Mouse (Mus musculus) kidney, postnatal 0 days (tissue): ENCODE results near the gene Srgap2. TPM values are rescaled to one million over a fixed set of nuclear protein-coding genes. Genes with fewer than 3 reads are reported as not detected.

ENCODE experiments used
- ATAC-seq: fragments of 200-750 bp; cut with Nextera tagmentation; replicated peaks from 2 replicates; pipeline ENCODE4 v1.8.0; 2017; ENCODE audit warnings: low read depth, moderate number of reproducible peaks, moderate TSS enrichment, moderate library complexity; ENCODE audit not compliant: low FRiP score
- DNase-seq: peaks from one replicate; pipeline ENCODE4 v3.0.0-alpha.2; 2016; ENCODE audit warnings: low spot score
- H3K27ac ChIP-seq: fragments of 300-500 bp; sonication (generic); 2 replicates; pipeline ENCODE4 v1.5.1; 2014; ENCODE audit warnings: mild to moderate bottlenecking
- H3K27me3 ChIP-seq: fragments of 300-500 bp; sonication (generic); 2 replicates; pipeline ENCODE4 v1.6.1; 2014; ENCODE audit warnings: low read length, mixed read lengths; ENCODE audit not compliant: insufficient read depth
- H3K36me3 ChIP-seq: fragments of 300-500 bp; sonication (generic); 2 replicates; pipeline ENCODE4 v1.6.1; 2014; ENCODE audit warnings: low read length, mixed read lengths; ENCODE audit not compliant: insufficient read depth
- H3K4me1 ChIP-seq: fragments of 300-500 bp; sonication (generic); replicated peaks from 2 replicates; pipeline ENCODE4 v1.6.1; 2014; ENCODE audit warnings: antibody characterized with exemption, low read length, mixed read lengths; ENCODE audit not compliant: insufficient read depth
- H3K4me2 ChIP-seq: fragments of 300-500 bp; sonication (generic); 2 replicates; pipeline ENCODE4 v1.6.1; 2014; ENCODE audit warnings: mild to moderate bottlenecking, low read length, moderate library complexity, mixed read lengths
- H3K4me3 ChIP-seq: fragments of 300-500 bp; sonication (generic); replicated peaks from 2 replicates; pipeline ENCODE4 v1.5.1; 2014; ENCODE audit warnings: low read depth, low read length
- H3K9ac ChIP-seq: fragments of 300-500 bp; sonication (generic); 2 replicates; pipeline ENCODE4 v1.6.1; 2014; ENCODE audit warnings: low read depth, low read length
- H3K9me3 ChIP-seq: fragments of 300-500 bp; sonication (generic); replicated peaks from 2 replicates; pipeline ENCODE4 v1.6.1; 2016; ENCODE audit warnings: low read length, inconsistent platforms, mixed read lengths
- CTCF ChIP-seq: IDR thresholded peaks from 2 replicates; pipeline ENCODE4 v1.5.1; 2016; ENCODE audit warnings: antibody characterized with exemption, low read depth, mild to moderate bottlenecking, moderate library complexity
- WGBS: fragments of 180-500 bp; shearing (Covaris S2); extraction: QIAGEN DNeasy Blood & Tissue Kit; methylation state at CpG from one replicate; pipeline ENCODE4 v1.1.7; 2014; 5-methylcytosine and 5-hydroxymethylcytosine counted together
- polyA plus RNA-seq: library from polyadenylated mRNA; unstranded; fragments of >200 nt; fragmentation: Nextera tagmentation; extraction: Ambion mirVana; gene quantifications from 2 replicates; pipeline ENCODE4 v1.2.1, GENCODE M21; 2015

Gene Srgap2
- polyA plus RNA-seq, 1 experiment from 2014 or later = 6.9 TPM

GRCm38 (mm10) chr1:131378914-131379474, 148.2 kb downstream of the Srgap2 start:
- no peak overlapping the region for H3K4me3 ChIP-seq
- no peak overlapping the region for H3K9ac ChIP-seq
- WGBS = 62% methylated on average over 1 of the region's 1 CpGs
- peak overlapping the region; percentile 10; the same call in 1 of the 2 replicates for H3K27ac ChIP-seq
- H3K9me3 ChIP-seq = no peaks in the 10 kb centered on the region
- H3K4me1 ChIP-seq = peaks cover 11% of the 10 kb centered on the region; the same call in 1 of the 2 replicates
- ATAC-seq (no peak), DNase-seq (peak; percentile 36)
- H3K4me2 ChIP-seq = no peak overlapping the region
- no peaks in the 10 kb centered on the region for H3K36me3 ChIP-seq
- TF ChIP-seq CTCF = no peak
- no peaks in the 10 kb centered on the region for H3K27me3 ChIP-seq

- no peaks in the 10 kb centered on the region for H3K36me3 ChIP-seq
- ATAC-seq = no peak
- WGBS = 23% methylated on average over 7 of the region's 7 CpGs
- TF ChIP-seq CTCF = no peak
- peak; percentile 51 for DNase-seq
- no peaks in the 10 kb centered on the region for H3K9me3 ChIP-seq
- no peak overlapping the region for H3K4me2 ChIP-seq
- H3K4me1 ChIP-seq = peaks cover 11% of the 10 kb centered on the region; the same call in 1 of the 2 replicates
- no peaks in the 10 kb centered on the region for H3K27me3 ChIP-seq
- H3K27ac ChIP-seq = peak overlapping the region; percentile 10; the same call in 1 of the 2 replicates
- H3K9ac ChIP-seq = no peak overlapping the region
- no peak overlapping the region for H3K4me3 ChIP-seq
These were observed 148.9 kb downstream of the Srgap2 start for GRCm38 (mm10) chr1:131378081-131378913.

- H3K4me1 ChIP-seq = no peaks in the 10 kb centered on the region
- H3K4me2 ChIP-seq = no peak overlapping the region
- no peak overlapping the region for H3K27ac ChIP-seq
- TF ChIP-seq CTCF = no peak
- H3K4me3 ChIP-seq = no peak overlapping the region
- no peaks in the 10 kb centered on the region for H3K27me3 ChIP-seq
- no peaks in the 10 kb centered on the region for H3K36me3 ChIP-seq
- no peak for ATAC-seq
- DNase-seq = no peak
- 74% methylated on average over 1 of the region's 1 CpGs for WGBS
- no peaks in the 10 kb centered on the region for H3K9me3 ChIP-seq
- no peak overlapping the region for H3K9ac ChIP-seq
These were observed 161.3 kb downstream of the Srgap2 start for GRCm38 (mm10) chr1:131365832-131366231.

DNA sequence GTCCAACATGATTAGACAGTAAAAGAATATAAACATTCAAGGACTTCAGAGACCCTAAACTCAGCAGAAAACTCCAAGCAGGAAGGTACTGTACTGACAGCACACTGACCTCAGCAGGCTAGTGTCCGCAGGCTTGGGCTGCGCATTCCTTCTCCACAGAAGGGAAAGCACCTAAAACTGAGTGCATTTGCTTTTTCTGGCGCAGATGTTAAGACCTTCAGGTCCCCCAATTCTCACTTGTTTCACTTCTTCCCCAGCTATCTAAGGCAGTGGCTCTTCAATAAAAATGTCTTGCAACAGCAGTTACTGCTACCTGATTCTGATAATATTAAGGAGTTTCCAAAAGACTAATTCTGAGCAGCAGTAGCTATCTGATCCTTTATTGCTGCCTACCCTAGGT, 162.7 kb downstream of the Srgap2 start:
- H3K4me3 ChIP-seq = no peak overlapping the region
- no peaks in the 10 kb centered on the region for H3K36me3 ChIP-seq
- H3K9me3 ChIP-seq = no peaks in the 10 kb centered on the region
- H3K27me3 ChIP-seq = no peaks in the 10 kb centered on the region
- H3K4me1 ChIP-seq = no peaks in the 10 kb centered on the region
- no peak for TF ChIP-seq CTCF
- DNase-seq (no peak), ATAC-seq (no peak)
- no peak overlapping the region for H3K4me2 ChIP-seq
- 90% methylated on average over 3 of the region's 3 CpGs for WGBS
- H3K27ac ChIP-seq = no peak overlapping the region
- no peak overlapping the region for H3K9ac ChIP-seq

DNA sequence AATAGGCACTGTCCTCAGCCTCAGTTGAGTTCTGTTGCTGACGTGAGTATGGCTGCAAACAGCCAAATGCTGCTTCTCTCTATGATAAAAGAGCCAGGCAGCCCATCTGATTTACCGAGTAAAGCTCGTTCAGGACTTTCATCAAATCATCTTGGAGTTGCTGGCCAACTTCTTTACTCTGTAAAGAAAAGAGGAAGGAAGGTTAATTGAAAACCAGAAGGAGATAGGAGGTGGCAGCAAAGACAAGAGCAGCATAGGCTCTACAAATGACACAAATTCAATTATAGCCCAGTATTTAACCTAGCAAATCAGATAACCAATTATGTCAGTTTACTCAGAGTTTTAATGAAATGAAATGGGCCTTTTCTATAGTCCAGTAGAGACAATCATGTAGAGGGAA, 163.3 kb downstream of the Srgap2 start:
- DNase-seq (no peak), ATAC-seq (no peak)
- Histone ChIP-seq H3K36me3 (no peaks in the 10 kb centered on the region), H3K4me1 (no peaks in the 10 kb centered on the region), H3K9me3 (no peaks in the 10 kb centered on the region), H3K4me2 (no peak overlapping the region), H3K9ac (no peak overlapping the region), H3K27me3 (no peaks in the 10 kb centered on the region), H3K4me3 (no peak overlapping the region), H3K27ac (no peak overlapping the region)
- 83% methylated on average over 3 of the region's 3 CpGs for WGBS
- no peak for TF ChIP-seq CTCF

GRCm38 (mm10) chr1:131362089-131362488, 165.1 kb downstream of the Srgap2 start:
- peak; percentile 55 for TF ChIP-seq CTCF
- ATAC-seq = no peak
- WGBS = 97% methylated on average over 2 of the region's 2 CpGs

More at GRCm38 (mm10) chr1:131362089-131362488, 165.1 kb downstream of the Srgap2 start:
- Histone ChIP-seq H3K27me3 (no peaks in the 10 kb centered on the region), H3K4me1 (no peaks in the 10 kb centered on the region), H3K36me3 (no peaks in the 10 kb centered on the region), H3K4me3 (no peak overlapping the region), H3K9ac (no peak overlapping the region), H3K4me2 (no peak overlapping the region), H3K27ac (no peak overlapping the region), H3K9me3 (no peaks in the 10 kb centered on the region)
- DNase-seq = no peak
